Mouse (Mus musculus): ENCODE measurements at regions not wholly inside any gene's neighbourhood (a gene's known extent, or its start where the extent isn't known, plus 50 kb on each side); places are given as distances from the start of the nearest gene placed in this dataset.

DNA sequence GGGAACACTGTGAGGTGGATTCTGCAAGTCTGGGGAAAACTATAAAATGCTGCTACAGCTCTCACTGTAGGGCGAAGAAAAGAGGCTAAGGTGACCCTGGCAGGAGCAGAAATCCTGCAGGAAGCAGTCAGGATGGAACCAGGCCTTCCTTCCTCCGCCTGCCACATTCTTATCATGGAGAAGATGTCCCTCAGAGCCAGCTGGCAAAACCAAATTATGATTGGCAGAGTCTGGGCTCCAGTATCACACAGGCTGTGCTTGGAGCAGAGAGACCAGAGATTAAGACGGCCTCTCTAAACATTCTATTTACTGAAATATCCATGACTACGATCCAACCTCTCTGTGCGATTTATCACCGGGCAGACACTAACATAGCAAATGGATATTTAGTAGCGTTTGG, 92.2 kb upstream of the Max start:
- 76% methylated on average over 7 of the region's 7 CpGs for WGBS
- H3K36me3 ChIP-seq: no peaks in the 10 kb centered on the region
- peaks cover 16% of the 10 kb centered on the region for H3K4me1 ChIP-seq
- H3K27me3 ChIP-seq (replicated peaks): peaks cover 55% of the 10 kb centered on the region
- no peak overlapping the region for H3K9ac ChIP-seq
- ATAC-seq (ENCODE audit: extremely low read depth, insufficient number of reproducible peaks, low FRiP score, low TSS enrichment): no peak
- no peak overlapping the region for H3K27ac ChIP-seq (replicated peaks)
- H3K9me3 ChIP-seq: no peaks in the 10 kb centered on the region
- no peak overlapping the region for H3K4me3 ChIP-seq
- no peak overlapping the region for H3K4me2 ChIP-seq

DNA sequence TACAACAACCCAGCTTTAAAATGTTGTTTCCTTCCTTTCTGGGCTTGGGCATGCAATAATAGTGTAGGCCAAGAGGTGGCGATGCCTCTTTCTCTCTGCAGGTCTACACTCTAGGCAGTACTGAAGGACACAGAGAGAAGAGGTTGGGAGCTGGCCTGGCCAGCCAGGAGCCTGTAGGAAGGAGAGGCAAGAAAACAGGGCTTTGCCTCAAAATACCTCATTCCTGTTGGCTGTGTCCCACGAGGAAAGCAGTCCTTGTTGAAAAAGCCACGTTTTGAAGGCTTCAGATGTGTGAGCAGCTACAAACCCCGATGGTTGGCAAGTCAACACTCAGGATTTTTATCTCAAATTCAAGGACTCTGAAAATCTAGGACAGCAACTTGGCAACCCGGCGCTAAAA, 90.9 kb upstream of the Max start:
- ATAC-seq (ENCODE audit: extremely low read depth, insufficient number of reproducible peaks, low FRiP score, low TSS enrichment): no peak
- H3K4me2 ChIP-seq: no peak overlapping the region
- H3K9ac ChIP-seq: no peak overlapping the region
- H3K36me3 ChIP-seq: no peaks in the 10 kb centered on the region
- peaks cover 60% of the 10 kb centered on the region for H3K27me3 ChIP-seq (replicated peaks)
- no peak overlapping the region for H3K4me3 ChIP-seq
- H3K9me3 ChIP-seq: no peaks in the 10 kb centered on the region
- 53% methylated on average over 6 of the region's 6 CpGs for WGBS
- peaks cover 6% of the 10 kb centered on the region for H3K4me1 ChIP-seq
- H3K27ac ChIP-seq (replicated peaks): no peak overlapping the region

DNA sequence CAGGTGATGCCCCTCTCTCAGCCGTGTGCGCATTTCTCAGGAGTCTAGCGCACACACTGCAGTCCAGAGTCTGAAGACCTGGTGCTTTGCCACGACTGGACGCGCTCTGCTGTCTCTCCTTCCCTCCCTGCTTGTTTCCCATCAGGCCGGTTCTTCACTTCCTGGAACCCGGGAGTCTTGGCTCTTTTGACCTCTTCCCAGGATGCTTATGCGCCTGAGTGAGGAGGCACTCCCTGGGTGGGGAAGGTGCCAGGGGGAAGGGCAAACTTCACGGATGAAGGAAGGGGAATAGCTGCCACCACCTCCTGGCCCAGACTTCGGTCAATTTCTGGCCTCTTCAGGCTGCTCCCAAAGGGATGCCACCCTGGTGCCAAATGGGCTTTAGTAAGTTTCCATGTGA, 86.4 kb upstream of the Max start:
- WGBS: 41% methylated on average over 11 of the region's 11 CpGs
- no peak for ATAC-seq (ENCODE audit: extremely low read depth, insufficient number of reproducible peaks, low FRiP score, low TSS enrichment)
- no peak overlapping the region for H3K4me2 ChIP-seq

DNA sequence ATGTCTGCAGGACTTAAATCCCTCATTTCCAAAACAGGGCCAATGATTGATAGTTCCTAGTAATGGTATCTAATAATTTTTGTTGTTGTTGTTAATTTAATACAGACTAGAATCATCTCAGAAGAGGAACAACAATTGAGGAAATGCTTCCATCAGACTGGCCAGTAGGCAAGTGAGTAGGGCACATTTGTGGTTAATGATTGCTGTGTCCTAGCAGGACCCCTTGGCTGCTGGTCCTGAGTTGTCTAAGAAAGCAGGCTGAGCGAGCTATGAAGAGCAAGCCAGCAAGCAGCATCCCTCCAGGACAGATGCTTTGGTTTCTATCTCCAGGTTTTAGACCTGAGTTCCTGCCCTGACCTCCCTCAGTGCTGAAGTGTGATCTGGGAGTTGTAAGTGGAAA, 85.3 kb upstream of the Max start:
- H3K27ac ChIP-seq (replicated peaks): no peak overlapping the region
- ATAC-seq (ENCODE audit: extremely low read depth, insufficient number of reproducible peaks, low FRiP score, low TSS enrichment): no peak
- peaks cover 24% of the 10 kb centered on the region for H3K27me3 ChIP-seq (replicated peaks)
- no peaks in the 10 kb centered on the region for H3K36me3 ChIP-seq
- no peaks in the 10 kb centered on the region for H3K9me3 ChIP-seq
- 79% methylated on average over 1 of the region's 1 CpGs for WGBS
- no peak overlapping the region for H3K4me2 ChIP-seq
- peaks cover 6% of the 10 kb centered on the region; the same call in 1 of the 2 replicates for H3K4me1 ChIP-seq
- H3K9ac ChIP-seq: no peak overlapping the region
- H3K4me3 ChIP-seq: no peak overlapping the region

More for the DNA sequence above, 86.4 kb upstream of the Max start:
- Histone ChIP-seq H3K27ac (replicated peaks) (no peak overlapping the region), H3K27me3 (replicated peaks) (peaks cover 24% of the 10 kb centered on the region), H3K9ac (no peak overlapping the region), H3K4me1 (peaks cover 6% of the 10 kb centered on the region; the same call in 1 of the 2 replicates), H3K4me3 (no peak overlapping the region), H3K9me3 (no peaks in the 10 kb centered on the region), H3K36me3 (no peaks in the 10 kb centered on the region)

DNA sequence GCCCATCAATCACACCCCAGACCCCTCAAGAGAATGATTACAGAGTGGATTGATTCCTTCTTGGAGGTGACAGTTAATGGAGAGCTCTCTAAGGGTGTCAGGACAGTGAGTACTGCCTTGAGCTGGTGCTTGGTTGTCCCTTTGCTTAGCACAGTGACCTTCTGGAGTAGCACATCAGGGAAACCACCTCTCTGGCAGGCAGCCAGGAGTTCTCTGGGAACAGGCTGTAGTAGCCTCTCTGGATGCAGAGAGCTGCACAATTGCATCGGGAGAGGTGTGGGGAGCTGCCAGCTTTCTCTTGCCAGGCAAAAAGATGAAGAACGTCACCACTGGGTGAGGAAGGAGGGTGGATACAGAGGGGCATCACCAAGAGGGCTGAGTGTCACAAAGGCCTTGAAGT, 84.0 kb upstream of the Max start:
- Histone ChIP-seq H3K9ac (no peak overlapping the region), H3K36me3 (no peaks in the 10 kb centered on the region), H3K4me3 (no peak overlapping the region), H3K4me1 (peaks cover 6% of the 10 kb centered on the region; the same call in 1 of the 2 replicates), H3K27ac (replicated peaks) (no peak overlapping the region), H3K27me3 (replicated peaks) (peaks cover 19% of the 10 kb centered on the region), H3K4me2 (no peak overlapping the region), H3K9me3 (no peaks in the 10 kb centered on the region)
- no peak for ATAC-seq (ENCODE audit: extremely low read depth, insufficient number of reproducible peaks, low FRiP score, low TSS enrichment)
- WGBS: 36% methylated on average over 2 of the region's 2 CpGs

DNA sequence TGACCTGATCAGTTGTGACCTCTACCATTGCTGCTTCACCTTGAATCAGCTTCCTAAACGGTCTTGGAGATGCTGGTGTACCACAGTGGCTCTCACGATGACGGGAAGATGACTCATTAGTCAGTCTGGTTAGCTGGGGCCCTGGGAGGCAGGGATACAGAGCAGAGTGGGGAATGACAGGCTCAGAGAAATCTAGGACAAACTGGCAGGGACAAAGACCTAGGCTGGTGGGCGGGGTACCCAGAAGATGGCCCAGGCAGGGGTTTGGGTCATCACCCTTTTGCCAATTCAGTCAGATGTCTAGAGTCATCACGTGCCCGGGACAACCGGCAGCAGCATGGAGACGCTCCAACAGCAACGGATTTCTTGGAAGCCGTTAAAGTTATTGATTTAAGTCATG, 83.4 kb upstream of the Max start:
- Histone ChIP-seq H3K9ac (no peak overlapping the region), H3K27me3 (replicated peaks) (peaks cover 19% of the 10 kb centered on the region), H3K27ac (replicated peaks) (no peak overlapping the region), H3K9me3 (no peaks in the 10 kb centered on the region), H3K4me3 (no peak overlapping the region), H3K4me2 (no peak overlapping the region), H3K36me3 (no peaks in the 10 kb centered on the region), H3K4me1 (peaks cover 6% of the 10 kb centered on the region; the same call in 1 of the 2 replicates)
- ATAC-seq (ENCODE audit: extremely low read depth, insufficient number of reproducible peaks, low FRiP score, low TSS enrichment): no peak
- WGBS: 79% methylated on average over 10 of the region's 10 CpGs

DNA sequence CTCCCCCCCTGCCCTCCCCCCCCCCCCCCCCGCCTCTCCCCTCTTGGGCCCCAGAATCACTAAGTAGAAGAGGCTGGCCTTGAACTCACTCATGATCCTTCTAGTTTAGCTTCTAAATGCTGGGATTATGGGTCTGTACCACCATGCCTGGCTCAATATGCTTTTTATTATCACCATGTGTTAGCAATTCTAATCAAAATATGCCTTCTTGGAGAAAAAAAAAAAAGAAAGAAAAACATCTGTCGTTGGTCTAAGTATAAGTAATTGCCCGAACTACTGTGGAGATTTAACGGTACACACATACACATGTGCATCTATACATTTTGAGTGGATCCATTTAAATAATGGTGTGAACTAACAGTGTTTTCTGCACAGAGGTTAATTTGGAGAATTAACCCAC, 80.4 kb upstream of the Max start:
- Histone ChIP-seq H3K27ac (replicated peaks) (no peak overlapping the region), H3K27me3 (replicated peaks) (no peaks in the 10 kb centered on the region; the same call in 1 of the 2 replicates), H3K9me3 (no peaks in the 10 kb centered on the region), H3K9ac (no peak overlapping the region), H3K36me3 (no peaks in the 10 kb centered on the region), H3K4me2 (no peak overlapping the region), H3K4me3 (no peak overlapping the region), H3K4me1 (peaks cover 6% of the 10 kb centered on the region; the same call in 1 of the 2 replicates)
- WGBS: 75% methylated on average over 3 of the region's 4 CpGs
- no peak for ATAC-seq (ENCODE audit: extremely low read depth, insufficient number of reproducible peaks, low FRiP score, low TSS enrichment)

DNA sequence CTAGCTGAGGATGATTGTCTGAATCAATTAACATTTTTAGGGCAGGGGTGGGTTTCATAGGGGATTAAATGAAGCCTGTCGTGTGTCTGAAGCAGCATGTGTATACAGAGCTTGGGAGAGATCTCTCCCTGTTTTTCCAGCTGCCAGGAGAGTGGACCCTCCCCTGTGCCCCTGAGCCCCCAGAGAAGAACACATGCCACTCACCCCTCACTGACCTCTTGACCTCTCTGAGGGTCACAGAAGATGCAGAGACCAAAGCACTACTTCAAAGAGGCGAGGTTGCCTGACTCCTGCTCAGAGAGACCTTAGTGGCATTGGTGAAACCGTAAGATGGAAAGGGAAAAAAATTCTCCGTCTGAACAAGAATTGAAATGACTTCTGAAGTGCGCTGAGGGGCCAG, 79.1 kb upstream of the Max start:
- Histone ChIP-seq H3K9ac (no peak overlapping the region), H3K27ac (replicated peaks) (no peak overlapping the region), H3K27me3 (replicated peaks) (no peaks in the 10 kb centered on the region), H3K36me3 (no peaks in the 10 kb centered on the region), H3K4me3 (no peak overlapping the region), H3K9me3 (no peaks in the 10 kb centered on the region), H3K4me2 (no peak overlapping the region), H3K4me1 (peaks cover 3% of the 10 kb centered on the region; the same call in 1 of the 2 replicates)
- ATAC-seq (ENCODE audit: extremely low read depth, insufficient number of reproducible peaks, low FRiP score, low TSS enrichment): no peak
- 60% methylated on average over 5 of the region's 5 CpGs for WGBS

DNA sequence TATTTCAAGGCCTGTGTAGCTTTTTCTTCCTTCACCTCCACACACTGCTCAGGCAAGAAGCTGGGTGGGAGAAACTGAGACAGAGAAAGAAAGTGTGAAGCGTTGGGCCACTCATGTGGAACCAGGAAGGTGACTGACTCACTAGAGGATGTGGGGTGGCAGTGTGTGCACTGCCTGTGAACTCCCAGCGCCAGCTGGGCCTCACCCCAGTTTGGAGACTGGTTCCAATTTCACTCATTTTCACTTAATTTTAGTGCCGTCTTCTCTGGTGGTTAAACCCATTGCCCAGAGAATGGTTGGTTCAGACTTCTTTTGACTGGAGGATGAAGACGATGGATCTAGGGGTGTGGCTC, 77.9 kb upstream of the Max start:
- 81% methylated on average over 4 of the region's 4 CpGs for WGBS
- Histone ChIP-seq H3K9ac (no peak overlapping the region), H3K36me3 (no peaks in the 10 kb centered on the region), H3K4me3 (no peak overlapping the region), H3K4me2 (no peak overlapping the region), H3K27ac (replicated peaks) (no peak overlapping the region), H3K4me1 (no peaks in the 10 kb centered on the region), H3K9me3 (no peaks in the 10 kb centered on the region), H3K27me3 (replicated peaks) (no peaks in the 10 kb centered on the region)
- no peak for ATAC-seq (ENCODE audit: extremely low read depth, insufficient number of reproducible peaks, low FRiP score, low TSS enrichment)

DNA sequence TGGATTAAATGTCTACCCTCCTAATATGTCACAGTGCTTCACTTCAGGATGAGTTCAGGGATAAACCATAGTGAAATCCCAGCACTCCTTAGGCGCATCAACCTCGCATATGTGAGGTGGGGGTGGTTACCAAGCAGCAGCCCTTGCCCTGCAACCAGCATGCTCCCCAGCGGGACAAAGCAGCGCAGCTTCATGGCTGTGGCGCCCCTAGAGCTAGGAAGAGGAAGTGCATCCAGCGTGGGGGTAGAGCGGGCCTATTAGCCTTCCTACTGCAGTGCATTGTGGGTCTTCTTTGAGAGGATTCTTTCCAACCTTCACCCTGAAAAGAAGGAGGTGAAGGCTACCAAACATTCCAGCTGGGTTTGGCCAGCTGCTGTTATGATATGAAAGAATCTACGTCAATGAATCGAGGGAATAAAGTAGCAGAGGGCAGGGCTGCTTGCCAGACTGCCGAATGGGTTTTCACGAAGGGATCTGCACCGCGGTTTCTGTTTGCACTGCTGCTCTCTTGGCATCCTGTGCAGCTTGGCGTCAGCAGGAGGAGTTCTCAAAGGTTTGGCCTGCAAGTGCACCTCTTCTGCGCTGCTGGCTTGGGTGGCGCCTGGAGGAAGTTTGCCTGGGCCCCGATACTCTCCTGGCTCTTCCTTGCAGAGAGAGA, 77.4 kb upstream of the Max start:
- no peak for ATAC-seq (ENCODE audit: extremely low read depth, insufficient number of reproducible peaks, low FRiP score, low TSS enrichment)
- no peaks in the 10 kb centered on the region for H3K27me3 ChIP-seq (replicated peaks)
- no peak overlapping the region for H3K9ac ChIP-seq
- H3K27ac ChIP-seq (replicated peaks): no peak overlapping the region
- no peaks in the 10 kb centered on the region for H3K4me1 ChIP-seq
- no peak overlapping the region for H3K4me2 ChIP-seq
- no peaks in the 10 kb centered on the region for H3K36me3 ChIP-seq
- WGBS: 75% methylated on average over 17 of the region's 17 CpGs
- no peaks in the 10 kb centered on the region for H3K9me3 ChIP-seq
- no peak overlapping the region for H3K4me3 ChIP-seq

DNA sequence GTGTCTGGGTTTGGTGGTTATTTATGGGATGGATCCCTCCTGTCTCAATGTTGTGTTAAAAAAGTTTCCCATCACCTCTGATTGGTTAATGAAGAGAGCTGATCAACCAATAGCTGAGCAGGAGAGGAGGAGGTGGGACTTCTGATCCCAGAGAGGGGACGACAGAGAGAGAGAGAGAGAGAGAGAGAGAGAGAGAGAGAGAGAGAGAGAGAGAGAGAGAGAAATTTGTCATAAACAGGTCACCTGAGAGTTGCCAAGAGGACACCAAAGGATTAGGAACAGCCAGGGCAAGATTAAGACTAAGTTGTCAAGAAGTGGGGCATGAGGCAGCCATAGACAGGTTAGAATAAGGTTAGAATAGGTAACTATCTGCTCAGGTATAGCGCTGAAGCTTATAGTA, 73.7 kb upstream of the Max start:
- no peaks in the 10 kb centered on the region for H3K27me3 ChIP-seq (replicated peaks)
- no peak overlapping the region for H3K4me3 ChIP-seq
- 48% methylated on average over 2 of the region's 2 CpGs for WGBS
- H3K4me1 ChIP-seq: no peaks in the 10 kb centered on the region
- H3K36me3 ChIP-seq: no peaks in the 10 kb centered on the region
- H3K27ac ChIP-seq (replicated peaks): no peak overlapping the region
- no peak overlapping the region for H3K4me2 ChIP-seq
- H3K9ac ChIP-seq: no peak overlapping the region
- no peaks in the 10 kb centered on the region for H3K9me3 ChIP-seq
- no peak for ATAC-seq (ENCODE audit: extremely low read depth, insufficient number of reproducible peaks, low FRiP score, low TSS enrichment)

DNA sequence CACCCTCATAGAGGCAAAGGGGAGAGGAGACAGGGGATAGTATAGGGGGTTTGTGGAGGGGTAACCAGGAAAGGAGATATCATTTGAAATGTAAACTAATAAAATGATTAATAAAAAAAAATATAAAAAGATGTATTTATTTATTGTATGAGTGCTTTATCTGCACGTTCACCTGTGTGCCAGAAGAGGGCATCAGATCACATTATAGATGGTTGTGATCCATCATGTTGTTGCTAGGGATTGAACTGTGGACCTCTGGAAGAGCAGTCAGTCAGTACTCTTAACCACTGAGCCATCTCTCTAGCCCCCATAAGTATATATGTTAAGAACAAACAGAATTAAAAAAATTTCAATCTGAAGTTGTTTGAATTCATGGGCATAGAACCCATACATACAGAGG, 69.4 kb upstream of the Max start:
- Histone ChIP-seq H3K4me2 (no peak overlapping the region), H3K9me3 (no peaks in the 10 kb centered on the region), H3K4me3 (no peak overlapping the region), H3K4me1 (no peaks in the 10 kb centered on the region), H3K27me3 (replicated peaks) (no peaks in the 10 kb centered on the region), H3K36me3 (no peaks in the 10 kb centered on the region), H3K9ac (no peak overlapping the region), H3K27ac (replicated peaks) (no peak overlapping the region)
- ATAC-seq (ENCODE audit: extremely low read depth, insufficient number of reproducible peaks, low FRiP score, low TSS enrichment): no peak
- WGBS: 54% methylated on average over 1 of the region's 1 CpGs
